Mouse (Mus musculus): ENCODE data around the gene Prkrip1. TPM values are rescaled to one million over a fixed set of nuclear protein-coding genes. Genes with fewer than 3 reads are reported as not detected.

The Prkrip1 gene
- polyA plus RNA-seq, 1 experiment from 2014 or later, result 46.6 TPM

DNA sequence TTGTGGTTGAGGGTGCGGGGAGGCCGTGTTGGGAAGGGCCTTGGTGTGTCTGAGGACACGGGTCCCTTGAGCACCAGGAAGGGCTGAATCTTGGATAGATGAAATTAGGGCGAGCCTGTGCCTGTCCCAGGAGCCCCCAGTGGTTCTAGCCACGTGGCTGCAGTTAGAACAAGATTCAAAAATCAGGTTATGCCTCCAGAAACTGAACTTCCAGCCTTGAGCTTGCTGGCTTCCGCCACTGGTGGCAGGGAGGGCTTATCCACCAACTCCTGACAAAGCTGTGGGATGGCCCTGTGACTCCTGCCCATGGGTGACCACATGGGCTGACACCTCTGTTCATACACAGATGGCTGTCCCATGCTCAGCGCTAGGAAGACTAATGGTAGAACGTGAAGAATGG lies 51.1 kb downstream of the Prkrip1 start:
- no peak overlapping the region for H3K4me3 ChIP-seq (replicated peaks; ENCODE audit: low read depth, low read length)
- 71% methylated on average over 8 of the region's 8 CpGs for WGBS
- TF ChIP-seq CTCF (IDR thresholded peaks at IDR 0.05; ENCODE audit: low read depth), result no peak
- no peak overlapping the region for H3K9ac ChIP-seq (ENCODE audit: low read depth, low read length)
- ATAC-seq (replicated peaks; ENCODE audit: low FRiP score, low read depth) (no peak), DNase-seq (ENCODE audit: low spot score) (no peak)
- no peaks in the 10 kb centered on the region for H3K36me3 ChIP-seq (ENCODE audit: insufficient read depth, low read length)
- no peaks in the 10 kb centered on the region for H3K4me1 ChIP-seq (replicated peaks; ENCODE audit: insufficient read depth, low read length)
- H3K9me3 ChIP-seq (replicated peaks; ENCODE audit: low read length), result no peaks in the 10 kb centered on the region
- H3K4me2 ChIP-seq (ENCODE audit: low read length), result no peak overlapping the region
- no peaks in the 10 kb centered on the region for H3K27me3 ChIP-seq (ENCODE audit: insufficient read depth, low read length)
- no peak overlapping the region for H3K27ac ChIP-seq

DNA sequence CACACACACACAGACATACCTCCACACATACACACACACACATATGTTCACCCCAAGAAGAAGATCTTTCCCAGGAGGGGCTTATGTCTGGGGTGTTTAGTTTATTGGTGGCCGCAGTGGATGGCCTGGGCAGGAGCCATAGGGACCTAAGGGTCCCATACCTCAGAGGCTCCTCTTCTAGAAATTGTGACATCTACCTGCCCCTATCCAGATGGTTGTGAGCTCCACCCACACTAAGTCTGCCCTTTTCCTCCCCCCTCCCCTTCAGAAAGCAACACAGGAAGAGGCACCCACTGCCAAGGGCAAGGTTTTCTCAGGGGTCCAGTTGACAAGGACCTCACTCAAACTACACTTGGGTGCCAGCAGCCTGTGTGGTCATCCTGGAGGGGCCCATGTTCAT lies 51.8 kb downstream of the Prkrip1 start:
- no peaks in the 10 kb centered on the region for H3K9me3 ChIP-seq (replicated peaks; ENCODE audit: low read length)
- no peak overlapping the region for H3K4me3 ChIP-seq (replicated peaks; ENCODE audit: low read depth, low read length)
- no peak overlapping the region for H3K4me2 ChIP-seq (ENCODE audit: low read length)
- DNase-seq (ENCODE audit: low spot score) (no peak), ATAC-seq (replicated peaks; ENCODE audit: low FRiP score, low read depth) (no peak)
- no peak overlapping the region for H3K27ac ChIP-seq
- no peaks in the 10 kb centered on the region for H3K36me3 ChIP-seq (ENCODE audit: insufficient read depth, low read length)
- TF ChIP-seq CTCF (IDR thresholded peaks at IDR 0.05; ENCODE audit: low read depth), result no peak
- 86% methylated on average over 1 of the region's 1 CpGs for WGBS
- no peaks in the 10 kb centered on the region for H3K27me3 ChIP-seq (ENCODE audit: insufficient read depth, low read length)
- no peaks in the 10 kb centered on the region for H3K4me1 ChIP-seq (replicated peaks; ENCODE audit: insufficient read depth, low read length)
- H3K9ac ChIP-seq (ENCODE audit: low read depth, low read length), result no peak overlapping the region

DNA sequence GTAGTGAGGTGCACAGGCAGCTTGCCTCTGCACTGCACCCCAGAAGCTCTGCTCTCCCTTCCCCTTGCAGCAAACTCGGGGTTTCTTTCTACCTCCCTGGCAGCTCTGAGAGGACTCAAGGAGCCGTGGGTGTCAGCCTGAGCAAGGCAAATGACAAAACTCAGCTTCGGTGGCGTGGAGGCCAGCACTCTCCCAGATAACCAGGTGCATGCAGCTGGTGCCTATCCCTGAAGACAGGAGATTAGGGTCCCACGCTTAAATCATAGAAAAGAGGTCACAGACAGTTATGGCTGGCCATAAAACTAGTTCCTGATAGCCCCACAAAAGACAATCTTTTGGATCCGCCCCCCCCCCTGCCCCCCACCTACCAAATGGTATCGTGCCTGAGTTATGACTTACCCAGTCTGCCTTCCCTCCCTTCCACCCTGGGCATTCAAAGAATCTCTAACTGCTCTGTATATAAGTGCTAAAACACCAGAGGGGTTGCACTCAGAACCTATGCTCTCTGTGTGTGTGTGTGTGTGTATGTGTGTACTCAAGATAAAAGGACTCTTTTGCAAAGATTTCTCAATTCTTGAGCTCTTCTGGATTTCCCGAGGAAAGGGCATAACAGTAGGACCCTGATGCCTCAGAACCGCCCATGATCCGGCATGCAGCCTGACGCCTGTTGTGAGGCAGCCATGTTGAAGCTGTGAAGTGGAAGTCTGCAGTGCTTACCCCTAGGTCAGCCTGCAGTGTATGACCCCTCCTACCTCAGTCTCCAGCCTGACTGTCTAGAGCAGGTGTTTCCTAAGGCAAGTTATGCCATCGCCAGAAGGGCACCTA lies 53.9 kb downstream of the Prkrip1 start:
- no peak for DNase-seq (ENCODE audit: low spot score)
- Histone ChIP-seq H3K4me2 (ENCODE audit: low read length) (no peak overlapping the region), H3K36me3 (ENCODE audit: insufficient read depth, low read length) (peaks cover 13% of the 10 kb centered on the region), H3K4me3 (replicated peaks; ENCODE audit: low read depth, low read length) (no peak overlapping the region), H3K27me3 (ENCODE audit: insufficient read depth, low read length) (no peaks in the 10 kb centered on the region), H3K9me3 (replicated peaks; ENCODE audit: low read length) (no peaks in the 10 kb centered on the region), H3K9ac (ENCODE audit: low read depth, low read length) (no peak overlapping the region), H3K27ac (no peak overlapping the region), H3K4me1 (replicated peaks; ENCODE audit: insufficient read depth, low read length) (no peaks in the 10 kb centered on the region)
- no peak for TF ChIP-seq CTCF (IDR thresholded peaks at IDR 0.05; ENCODE audit: low read depth)
- ATAC-seq (replicated peaks; ENCODE audit: low FRiP score, low read depth), result no peak
- 35% methylated on average over 12 of the region's 12 CpGs for WGBS

DNA sequence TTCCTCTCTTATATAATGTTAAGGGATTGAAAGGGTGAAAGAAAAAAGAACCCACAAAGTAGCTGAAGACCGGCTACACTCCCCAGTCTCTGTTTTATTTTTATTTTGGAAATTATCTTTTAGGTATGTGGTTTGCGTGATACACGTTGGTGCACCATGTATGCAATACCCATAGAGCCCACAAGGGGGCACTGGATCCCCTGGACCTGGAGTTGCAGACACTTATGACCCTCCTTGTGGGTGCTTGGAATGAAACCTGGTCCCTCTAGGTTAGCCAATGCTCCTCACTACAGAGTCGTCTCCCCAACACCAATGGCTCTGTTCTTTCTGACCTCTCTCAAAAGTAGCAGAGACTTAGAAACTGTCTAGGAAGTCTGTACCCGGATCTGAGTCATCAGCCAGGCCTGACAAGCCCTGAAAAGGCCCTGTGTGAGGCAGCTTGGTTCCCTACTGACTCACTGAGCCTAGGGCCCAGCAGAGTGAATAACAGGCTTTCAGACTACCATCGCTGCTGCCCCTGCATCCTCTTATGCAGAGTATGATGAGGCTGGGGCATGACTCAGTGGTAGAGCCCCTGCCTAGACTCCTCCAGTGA lies 55.5 kb downstream of the Prkrip1 start:
- ATAC-seq (replicated peaks; ENCODE audit: low FRiP score, low read depth), result no peak
- Histone ChIP-seq H3K4me1 (replicated peaks; ENCODE audit: insufficient read depth, low read length) (no peaks in the 10 kb centered on the region), H3K27ac (no peak overlapping the region), H3K4me3 (replicated peaks; ENCODE audit: low read depth, low read length) (no peak overlapping the region), H3K4me2 (ENCODE audit: low read length) (no peak overlapping the region), H3K9me3 (replicated peaks; ENCODE audit: low read length) (no peaks in the 10 kb centered on the region), H3K27me3 (ENCODE audit: insufficient read depth, low read length) (no peaks in the 10 kb centered on the region), H3K9ac (ENCODE audit: low read depth, low read length) (no peak overlapping the region), H3K36me3 (ENCODE audit: insufficient read depth, low read length) (peaks cover 23% of the 10 kb centered on the region)
- DNase-seq (ENCODE audit: low spot score), result no peak
- TF ChIP-seq CTCF (IDR thresholded peaks at IDR 0.05; ENCODE audit: low read depth), result peak; percentile 36; the same call in 1 of the 2 replicates
- 89% methylated on average over 6 of the region's 6 CpGs for WGBS

DNA sequence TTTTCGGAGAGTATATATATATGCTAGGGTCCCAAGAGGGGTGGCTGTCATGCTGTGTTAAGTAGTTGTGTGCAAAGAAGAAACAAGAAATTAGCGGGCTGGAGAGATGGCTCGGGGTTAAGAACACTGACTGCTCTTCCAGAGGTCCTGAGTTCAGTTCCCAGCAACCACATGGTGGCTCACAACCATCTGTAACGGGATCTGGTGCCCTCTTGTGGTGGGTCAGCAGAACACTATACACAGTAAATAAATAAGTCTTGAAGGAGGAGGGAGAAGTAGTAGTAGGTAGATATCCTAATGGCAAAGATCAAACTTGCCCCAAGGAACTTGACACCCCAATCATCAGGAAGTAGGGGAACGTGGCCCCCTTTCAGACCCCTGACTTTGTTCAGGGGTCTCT lies 56.0 kb downstream of the Prkrip1 start:
- H3K4me2 ChIP-seq (ENCODE audit: low read length), result no peak overlapping the region
- ATAC-seq (replicated peaks; ENCODE audit: low FRiP score, low read depth), result no peak
- no peaks in the 10 kb centered on the region for H3K27me3 ChIP-seq (ENCODE audit: insufficient read depth, low read length)
- H3K4me3 ChIP-seq (replicated peaks; ENCODE audit: low read depth, low read length), result no peak overlapping the region
- H3K9me3 ChIP-seq (replicated peaks; ENCODE audit: low read length), result no peaks in the 10 kb centered on the region
- DNase-seq (ENCODE audit: low spot score), result no peak
- H3K4me1 ChIP-seq (replicated peaks; ENCODE audit: insufficient read depth, low read length), result no peaks in the 10 kb centered on the region
- H3K36me3 ChIP-seq (ENCODE audit: insufficient read depth, low read length), result peaks cover 23% of the 10 kb centered on the region
- H3K9ac ChIP-seq (ENCODE audit: low read depth, low read length), result no peak overlapping the region
- WGBS, result 82% methylated on average over 5 of the region's 5 CpGs
- peak; percentile 31; the same call in 1 of the 2 replicates for TF ChIP-seq CTCF (IDR thresholded peaks at IDR 0.05; ENCODE audit: low read depth)
- no peak overlapping the region for H3K27ac ChIP-seq

DNA sequence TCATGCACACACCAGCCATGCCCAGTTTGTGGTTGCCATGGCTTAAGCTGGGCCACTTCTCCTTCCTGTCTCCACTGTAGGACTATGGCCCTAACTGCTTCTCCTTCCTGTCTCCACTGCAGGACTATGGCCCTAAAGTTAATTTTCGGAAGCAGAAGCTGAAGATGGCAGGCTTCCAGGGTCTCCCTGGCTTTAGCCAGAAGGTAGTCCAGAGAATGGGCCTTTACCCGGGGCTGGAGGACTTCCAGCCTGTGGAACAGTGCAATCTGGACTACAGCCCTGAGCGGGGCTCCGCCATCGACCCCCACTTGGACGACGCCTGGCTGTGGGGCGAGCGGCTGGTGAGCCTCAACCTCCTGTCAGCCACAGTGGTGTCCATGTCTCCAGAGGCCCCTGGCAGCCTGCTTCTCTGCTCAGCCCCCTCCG lies 58.7 kb downstream of the Prkrip1 start:
- Histone ChIP-seq H3K27ac (no peak overlapping the region), H3K9me3 (replicated peaks; ENCODE audit: low read length) (no peaks in the 10 kb centered on the region), H3K4me2 (ENCODE audit: low read length) (no peak overlapping the region), H3K36me3 (ENCODE audit: insufficient read depth, low read length) (peaks cover 23% of the 10 kb centered on the region), H3K4me1 (replicated peaks; ENCODE audit: insufficient read depth, low read length) (no peaks in the 10 kb centered on the region), H3K9ac (ENCODE audit: low read depth, low read length) (no peak overlapping the region), H3K4me3 (replicated peaks; ENCODE audit: low read depth, low read length) (no peak overlapping the region), H3K27me3 (ENCODE audit: insufficient read depth, low read length) (no peaks in the 10 kb centered on the region)
- TF ChIP-seq CTCF (IDR thresholded peaks at IDR 0.05; ENCODE audit: low read depth), result no peak
- no peak for DNase-seq (ENCODE audit: low spot score)
- no peak for ATAC-seq (replicated peaks; ENCODE audit: low FRiP score, low read depth)
- WGBS, result 93% methylated on average over 10 of the region's 10 CpGs

Data from kidney, postnatal 0 days (tissue).